Comparison of ENCODE assay signal across 10 mouse cellular contexts in genomic region chr1:194682021-194682420, GRCm38 (mm10).
A peak's percentile ranks its signal among the peaks of the same experiment; 100 is the strongest.
DNase-seq lines count a peak whose midpoint lies in the region; ATAC-seq lines count a peak whose summit lies in the region.
"Had no signal": no experiment of that assay in that cellular context is flagged by ENCODE, and none has a peak within 500 bp of the region (broad histone marks: within the 10 kb centered on the region; RNA-seq: fewer than 3 reads in every experiment).

No protein-coding gene starts in this region.

- no peak for ATAC-seq in heart, embryonic 12.5 days (ENCODE audit: insufficient number of reproducible peaks, low FRiP score)
- no peak for ATAC-seq in liver, embryonic 12.5 days

- H3K27ac ChIP-seq in heart, embryonic 12.5 days (ENCODE audit: poor library complexity, severe bottlenecking): no peak overlapping the region
- H3K27ac ChIP-seq in liver, embryonic 12.5 days: no peak overlapping the region
- H3K27ac ChIP-seq: limb, embryonic 15.5 days had no signal

- no peaks in the 10 kb centered on the region for H3K9me3 ChIP-seq in heart, embryonic 12.5 days (replicated peaks)
- no peaks in the 10 kb centered on the region for H3K9me3 ChIP-seq in liver, embryonic 12.5 days (replicated peaks)
- H3K9me3 ChIP-seq: limb, embryonic 15.5 days had no signal

- DNase-seq in heart, adult 11 months: peak; percentile 89
- peak; percentile 79 to 88 for DNase-seq in cerebellum, postnatal 25 days
- DNase-seq in layer of hippocampus, postnatal 36 days: peak; percentile 72
- DNase-seq in right cerebral cortex, postnatal 36 days (ENCODE audit: low spot score in 2 of 2): peak; percentile 83 to 86
- no peak for DNase-seq in lung, adult 18-20 months
- no peak for DNase-seq in spleen, postnatal 4 days (ENCODE audit: low spot score in 2 of 2)
- DNase-seq: gastrocnemius, postnatal 36 days had no signal

- H3K4me1 ChIP-seq in heart, embryonic 12.5 days (replicated peaks): peaks cover 80% of the 10 kb centered on the region
- peaks cover 30% of the 10 kb centered on the region for H3K4me1 ChIP-seq in liver, embryonic 12.5 days

- no peak overlapping the region for H3K4me3 ChIP-seq in heart, embryonic 12.5 days
- no peak overlapping the region for H3K4me3 ChIP-seq in liver, embryonic 12.5 days
- H3K4me3 ChIP-seq: limb, embryonic 15.5 days had no signal

- no peaks in the 10 kb centered on the region for H3K36me3 ChIP-seq in heart, embryonic 12.5 days
- H3K36me3 ChIP-seq in liver, embryonic 12.5 days: no peaks in the 10 kb centered on the region
- H3K36me3 ChIP-seq: limb, embryonic 15.5 days had no signal

- no peaks in the 10 kb centered on the region for H3K27me3 ChIP-seq in heart, embryonic 12.5 days (replicated peaks)
- H3K27me3 ChIP-seq in liver, embryonic 12.5 days (replicated peaks): 0 out of 2 replicates have a peak, but pooled peaks cover 3% of the 10 kb centered on the region
- H3K27me3 ChIP-seq: limb, embryonic 15.5 days had no signal

- no peak overlapping the region for H3K9ac ChIP-seq in heart, embryonic 12.5 days
- no peak overlapping the region for H3K9ac ChIP-seq in liver, embryonic 12.5 days
- H3K9ac ChIP-seq: limb, embryonic 15.5 days had no signal

- H3K4me2 ChIP-seq in heart, embryonic 12.5 days: no peak overlapping the region
- H3K4me2 ChIP-seq in liver, embryonic 12.5 days: no peak overlapping the region
- H3K4me2 ChIP-seq: limb, embryonic 15.5 days had no signal

Comparison
In these comparisons a context has a peak if more than half of its experiments do, and no peak if none do; other contexts are left out.
1. DNase-seq: peak in heart, adult 11 months (single experiment), cerebellum, postnatal 25 days (2 of 2), layer of hippocampus, postnatal 36 days (2 of 2) and right cerebral cortex, postnatal 36 days (2 of 2); none in lung, adult 18-20 months (0 of 2) and spleen, postnatal 4 days (0 of 2).